Mouse (Mus musculus): ENCODE data around the gene Selenot.

Selenot gene

GRCm38 (mm10) chr3:58636406-58637295 is 60.2 kb downstream of the Selenot start, which contains the start of gene Erich6:
Erich6 (minus strand) TSS chr3:58637207.
- peak; percentile 22 for DNase-seq

Measured in cerebellum, adult 8-10 months (tissue).